Mouse (Mus musculus) kidney, postnatal 14 days (tissue): ENCODE data around the gene Plekhs1.

Experiments used
- DNase-seq: peaks from one replicate; pipeline ENCODE4 v3.0.0; 2022; ENCODE audit warnings: mixed read lengths

The Plekhs1 gene

DNA sequence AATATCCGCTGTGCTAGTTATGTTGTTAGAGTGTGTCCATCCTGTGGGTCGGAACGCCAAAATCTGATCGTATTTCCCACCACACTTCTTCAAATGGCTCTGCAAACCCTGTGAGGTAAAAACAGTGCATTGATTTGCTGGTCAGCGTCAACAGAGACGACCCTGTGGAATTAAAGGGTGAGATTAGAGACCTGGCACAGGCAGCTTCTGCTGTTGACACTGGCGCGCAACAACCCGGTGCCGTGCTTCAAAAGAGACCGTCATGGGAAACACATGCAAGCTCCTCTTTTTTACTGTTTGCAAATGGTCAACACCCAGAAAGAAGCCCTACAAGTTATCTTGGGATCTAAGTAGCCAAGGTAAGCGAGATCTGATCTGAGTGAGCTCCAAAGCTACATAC, 69.8 kb downstream of the Plekhs1 start:
- DNase-seq: no peak

DNA sequence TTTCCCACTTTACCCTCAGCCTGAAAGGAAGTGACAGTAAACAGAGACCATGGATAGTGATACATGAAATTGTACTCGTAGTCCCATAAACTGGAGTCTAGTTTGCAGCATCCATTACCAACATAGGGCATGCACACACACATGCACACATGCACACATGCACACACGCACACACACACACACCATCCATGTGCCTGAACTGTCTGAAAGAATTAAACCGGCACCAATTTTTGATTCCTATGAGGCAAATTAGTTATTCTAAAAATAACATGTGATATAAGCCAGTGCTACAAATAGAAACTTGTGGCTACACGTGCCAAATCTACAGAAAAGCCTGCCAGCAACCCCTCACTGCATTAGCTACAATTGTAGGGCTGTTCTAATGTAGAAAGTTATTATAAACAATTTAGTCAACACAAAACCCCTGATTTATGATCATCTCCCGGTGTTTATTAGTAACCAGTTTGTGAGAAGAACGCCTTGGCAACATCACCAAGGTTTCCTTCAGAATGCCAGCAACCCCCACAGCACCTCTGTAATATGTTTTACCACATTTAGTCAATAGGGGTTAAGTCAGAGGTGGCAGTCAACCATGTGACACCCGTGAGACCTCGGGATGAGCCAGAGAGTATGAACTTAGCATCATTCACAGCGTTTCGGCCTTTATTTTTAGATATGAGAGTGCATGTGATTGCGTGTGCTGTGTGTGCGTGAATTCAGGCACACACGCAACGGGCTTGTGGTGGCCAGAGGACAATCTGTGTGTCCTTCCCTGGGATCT, 72.0 kb downstream of the Plekhs1 start:
- no peak for DNase-seq

GRCm38 (mm10) chr19:56534337-56534736, 72.9 kb downstream of the Plekhs1 start:
- no peak for DNase-seq

GRCm38 (mm10) chr19:56535064-56535463, 73.6 kb downstream of the Plekhs1 start:
- no peak for DNase-seq

DNA sequence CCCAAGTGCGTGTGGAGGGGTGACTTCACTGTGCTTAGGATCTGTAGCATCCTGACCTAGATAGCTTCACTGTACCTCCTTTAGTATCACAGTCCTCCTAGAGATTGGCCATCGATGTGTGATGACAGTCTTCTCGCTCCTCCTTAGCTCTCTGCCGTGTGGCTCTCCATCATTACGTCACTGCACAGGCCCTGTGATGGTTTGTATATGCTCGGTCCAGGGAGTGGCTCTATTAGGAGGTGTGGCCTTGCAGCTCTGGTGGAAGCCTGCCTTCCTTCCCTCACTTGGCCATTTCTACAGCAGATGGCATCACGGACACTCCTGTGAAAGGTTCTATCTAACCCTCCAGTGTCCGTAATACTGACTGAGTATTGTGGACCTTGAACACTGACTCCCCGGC, 74.3 kb downstream of the Plekhs1 start:
- no peak for DNase-seq
